Mouse (Mus musculus) kidney, postnatal 0 days (tissue): ENCODE measurements around the gene Eya2. TPM values are rescaled to one million over a fixed set of nuclear protein-coding genes. Genes with fewer than 3 reads are reported as not detected.
"Not testable (repeated sequence)": the region's sequence is repeated elsewhere in the genome, so short reads cannot be mapped to it uniquely, and the experiment has no call there.

ENCODE experiments used
- ATAC-seq: fragments of 200-750 bp; cut with Nextera tagmentation; replicated peaks from 2 replicates; pipeline ENCODE4 v1.8.0; 2017; ENCODE audit warnings: low read depth, moderate number of reproducible peaks, moderate TSS enrichment, moderate library complexity; ENCODE audit not compliant: low FRiP score
- DNase-seq: peaks from one replicate; pipeline ENCODE4 v3.0.0-alpha.2; 2016; ENCODE audit warnings: low spot score
- H3K27ac ChIP-seq: fragments of 300-500 bp; sonication (generic); 2 replicates; pipeline ENCODE4 v1.5.1; 2014; ENCODE audit warnings: mild to moderate bottlenecking
- H3K27me3 ChIP-seq: fragments of 300-500 bp; sonication (generic); 2 replicates; pipeline ENCODE4 v1.6.1; 2014; ENCODE audit warnings: low read length, mixed read lengths; ENCODE audit not compliant: insufficient read depth
- H3K36me3 ChIP-seq: fragments of 300-500 bp; sonication (generic); 2 replicates; pipeline ENCODE4 v1.6.1; 2014; ENCODE audit warnings: low read length, mixed read lengths; ENCODE audit not compliant: insufficient read depth
- H3K4me1 ChIP-seq: fragments of 300-500 bp; sonication (generic); replicated peaks from 2 replicates; pipeline ENCODE4 v1.6.1; 2014; ENCODE audit warnings: antibody characterized with exemption, low read length, mixed read lengths; ENCODE audit not compliant: insufficient read depth
- H3K4me2 ChIP-seq: fragments of 300-500 bp; sonication (generic); 2 replicates; pipeline ENCODE4 v1.6.1; 2014; ENCODE audit warnings: mild to moderate bottlenecking, low read length, moderate library complexity, mixed read lengths
- H3K4me3 ChIP-seq: fragments of 300-500 bp; sonication (generic); replicated peaks from 2 replicates; pipeline ENCODE4 v1.5.1; 2014; ENCODE audit warnings: low read depth, low read length
- H3K9ac ChIP-seq: fragments of 300-500 bp; sonication (generic); 2 replicates; pipeline ENCODE4 v1.6.1; 2014; ENCODE audit warnings: low read depth, low read length
- H3K9me3 ChIP-seq: fragments of 300-500 bp; sonication (generic); replicated peaks from 2 replicates; pipeline ENCODE4 v1.6.1; 2016; ENCODE audit warnings: low read length, inconsistent platforms, mixed read lengths
- CTCF ChIP-seq: IDR thresholded peaks from 2 replicates; pipeline ENCODE4 v1.5.1; 2016; ENCODE audit warnings: antibody characterized with exemption, low read depth, mild to moderate bottlenecking, moderate library complexity
- WGBS: fragments of 180-500 bp; shearing (Covaris S2); extraction: QIAGEN DNeasy Blood & Tissue Kit; methylation state at CpG from one replicate; pipeline ENCODE4 v1.1.7; 2014; 5-methylcytosine and 5-hydroxymethylcytosine counted together
- polyA plus RNA-seq: library from polyadenylated mRNA; unstranded; fragments of >200 nt; fragmentation: Nextera tagmentation; extraction: Ambion mirVana; gene quantifications from 2 replicates; pipeline ENCODE4 v1.2.1, GENCODE M21; 2015

Eya2 gene
- 6.3 and 8.0 TPM in 2 replicates for polyA plus RNA-seq

DNA sequence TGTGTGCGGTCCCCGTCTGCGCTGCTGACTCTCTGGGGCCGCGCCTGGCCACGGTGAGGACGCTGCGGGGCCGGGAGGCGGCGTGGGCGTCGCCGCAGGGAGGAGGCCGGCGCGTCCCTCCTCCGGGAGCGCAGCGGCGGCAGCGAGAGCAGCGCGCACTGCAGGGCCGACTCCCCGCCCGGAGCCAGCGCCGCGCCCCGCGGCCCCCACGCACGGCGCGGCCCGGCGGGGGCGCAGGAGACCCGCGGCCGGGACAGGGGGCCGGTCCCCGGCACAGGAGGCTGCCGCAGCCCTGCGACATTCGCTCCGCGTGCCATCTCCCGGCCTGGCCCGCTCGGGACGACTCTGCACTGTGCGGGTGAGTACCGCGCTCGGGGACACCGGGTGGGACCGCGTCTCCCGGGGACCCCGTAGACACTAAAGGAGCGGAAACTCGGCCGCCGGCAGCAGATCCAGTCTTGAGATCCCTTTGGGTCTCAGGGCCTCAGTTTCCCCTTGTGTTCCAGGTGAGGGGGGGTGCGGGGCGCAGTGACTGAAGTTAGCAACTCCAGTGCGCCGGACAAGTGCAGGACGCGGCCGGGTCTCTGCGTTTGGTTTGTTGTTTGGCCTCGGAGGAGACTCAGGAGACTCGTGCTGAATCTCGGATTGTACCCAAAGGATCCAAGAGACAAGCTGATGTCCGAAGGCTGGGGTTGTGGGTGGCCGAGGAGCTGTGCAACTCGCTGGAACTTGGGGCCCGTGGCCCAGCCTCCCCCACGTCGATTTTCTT is at the start of gene Eya2:
TSS of gene Eya2 (plus strand) at position 126 of the 769 bp plus-strand sequence.
- H3K9ac ChIP-seq: peak within 1 kb of the TSS; percentile 65
- 0 out of 2 replicates have a peak, but pooled peaks cover 19% of the 10 kb centered on the region for H3K4me1 ChIP-seq
- peak within 1 kb of the TSS; percentile 89 for H3K4me2 ChIP-seq
- ATAC-seq (peak; percentile 73), DNase-seq (no peak)
- WGBS: under 1% methylated on average over 71 of the region's 83 CpGs
- peak within 1 kb of the TSS; percentile 54 for H3K4me3 ChIP-seq
- peaks cover 17% of the 10 kb centered on the region for H3K27me3 ChIP-seq
- H3K36me3 ChIP-seq: no peaks in the 10 kb centered on the region
- no peaks in the 10 kb centered on the region for H3K9me3 ChIP-seq
- no peak for TF ChIP-seq CTCF
- H3K27ac ChIP-seq: peak within 1 kb of the TSS; percentile 25; the same call in 1 of the 2 replicates

DNA sequence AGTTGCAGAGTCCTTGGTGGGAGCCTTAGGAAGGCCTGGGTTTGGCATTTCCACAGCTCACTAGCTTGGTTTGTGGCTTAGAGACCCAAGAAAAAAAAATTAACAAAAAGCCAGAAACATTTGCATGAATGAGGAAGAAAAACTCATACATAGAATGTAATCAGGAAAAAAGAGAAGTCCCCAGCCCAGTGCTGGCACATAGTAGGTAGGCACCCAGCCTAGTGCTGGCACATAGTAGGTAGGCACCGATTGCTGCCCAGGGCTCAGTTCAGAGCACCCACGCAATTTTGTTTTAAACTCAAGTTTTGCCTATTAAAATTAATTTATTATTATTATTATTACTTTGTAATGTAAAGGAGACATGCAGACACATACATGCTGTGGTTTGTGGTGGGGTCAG is 49.1 kb upstream of the Eya2 start:
- DNase-seq: no peak
- TF ChIP-seq CTCF: no peak
- no peak for ATAC-seq
- WGBS: 83% methylated on average over 2 of the region's 2 CpGs
- Histone ChIP-seq H3K4me1 (no peaks in the 10 kb centered on the region), H3K27me3 (no peaks in the 10 kb centered on the region), H3K9ac (no peak overlapping the region), H3K4me2 (no peak overlapping the region), H3K36me3 (no peaks in the 10 kb centered on the region), H3K27ac (no peak overlapping the region), H3K9me3 (no peaks in the 10 kb centered on the region), H3K4me3 (no peak overlapping the region)

DNA sequence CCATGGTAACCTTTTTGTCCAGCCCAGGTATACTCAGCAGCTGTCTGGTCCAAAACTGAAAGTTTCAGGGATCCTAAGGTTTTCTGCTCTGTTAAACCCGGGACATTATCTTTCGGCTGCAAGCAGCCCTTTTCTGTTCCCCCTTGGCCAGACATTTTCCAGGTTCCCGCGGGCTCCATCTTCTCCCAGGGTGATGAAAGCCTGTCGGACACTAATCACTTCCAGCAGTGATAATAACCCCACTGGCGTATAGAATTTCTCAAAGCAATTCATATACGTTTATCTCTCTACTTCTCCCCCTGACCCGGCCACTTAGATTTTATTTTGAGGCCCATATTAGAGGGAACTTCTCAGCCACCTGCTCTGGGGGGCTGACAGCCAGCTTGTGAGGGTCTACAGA is 48.5 kb upstream of the Eya2 start:
- WGBS: 33% methylated on average over 8 of the region's 8 CpGs
- H3K36me3 ChIP-seq: no peaks in the 10 kb centered on the region

DNA sequence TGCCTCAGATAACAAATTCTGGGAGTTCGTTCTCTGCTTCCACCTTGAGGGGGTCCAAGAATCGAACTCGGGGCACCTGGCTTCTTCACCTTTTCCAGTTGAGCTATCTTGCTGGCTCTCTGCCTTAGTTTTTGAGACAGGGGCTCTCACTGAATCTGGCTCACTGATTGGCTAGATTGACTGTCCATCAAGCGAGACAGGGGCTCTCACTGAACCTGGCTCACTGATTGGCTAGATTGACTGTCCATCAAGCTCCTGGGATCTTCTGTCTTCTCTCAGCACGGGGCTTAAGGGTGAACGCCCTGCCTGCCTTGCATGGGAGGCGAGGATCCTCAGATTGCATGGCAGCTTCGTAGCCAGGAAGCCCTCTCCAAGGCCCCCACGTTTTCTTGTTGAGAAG is 47.4 kb upstream of the Eya2 start:
- WGBS: 56% methylated on average over 9 of the region's 9 CpGs
- H3K4me3 ChIP-seq: no peak overlapping the region
- H3K9me3 ChIP-seq: no peaks in the 10 kb centered on the region
- H3K4me1 ChIP-seq: no peaks in the 10 kb centered on the region
- no peak for ATAC-seq
- H3K4me2 ChIP-seq: no peak overlapping the region
- TF ChIP-seq CTCF: no peak
- H3K36me3 ChIP-seq: no peaks in the 10 kb centered on the region
- H3K27me3 ChIP-seq: no peaks in the 10 kb centered on the region
- DNase-seq: peak; percentile 65
- H3K9ac ChIP-seq: no peak overlapping the region
- H3K27ac ChIP-seq: no peak overlapping the region

More for the DNA sequence above, 48.5 kb upstream of the Eya2 start:
- no peaks in the 10 kb centered on the region for H3K4me1 ChIP-seq
- no peaks in the 10 kb centered on the region for H3K9me3 ChIP-seq
- ATAC-seq (no peak), DNase-seq (no peak)
- no peak overlapping the region for H3K9ac ChIP-seq
- H3K27me3 ChIP-seq: no peaks in the 10 kb centered on the region
- TF ChIP-seq CTCF: no peak
- H3K4me3 ChIP-seq: no peak overlapping the region
- no peak overlapping the region for H3K27ac ChIP-seq
- no peak overlapping the region for H3K4me2 ChIP-seq

DNA sequence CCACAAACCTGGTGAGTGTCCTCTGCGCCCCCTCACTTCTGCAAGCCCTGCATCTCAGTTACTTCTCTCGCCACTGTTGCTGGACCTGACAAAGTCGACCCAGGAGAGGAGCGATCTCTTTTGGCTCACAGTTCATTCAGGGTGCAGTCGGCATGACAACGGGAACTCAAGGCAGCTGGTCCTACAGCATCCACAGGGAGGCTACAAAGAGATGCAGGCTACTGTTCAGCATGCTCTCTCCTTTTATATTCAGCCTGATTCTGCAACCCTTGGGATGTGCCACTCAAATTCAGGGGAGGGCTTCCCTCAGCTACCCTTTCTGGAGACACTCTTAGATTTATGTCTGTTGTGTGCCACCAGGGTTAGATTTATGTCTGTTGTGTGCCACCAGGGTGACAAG is 46.2 kb upstream of the Eya2 start:
- Histone ChIP-seq H3K4me1 (no peaks in the 10 kb centered on the region), H3K9me3 (no peaks in the 10 kb centered on the region), H3K27ac (no peak overlapping the region), H3K27me3 (no peaks in the 10 kb centered on the region), H3K4me2 (no peak overlapping the region), H3K4me3 (no peak overlapping the region), H3K36me3 (no peaks in the 10 kb centered on the region), H3K9ac (no peak overlapping the region)
- DNase-seq (no peak), ATAC-seq (no peak)
- WGBS: 69% methylated on average over 6 of the region's 6 CpGs
- no peak for TF ChIP-seq CTCF

DNA sequence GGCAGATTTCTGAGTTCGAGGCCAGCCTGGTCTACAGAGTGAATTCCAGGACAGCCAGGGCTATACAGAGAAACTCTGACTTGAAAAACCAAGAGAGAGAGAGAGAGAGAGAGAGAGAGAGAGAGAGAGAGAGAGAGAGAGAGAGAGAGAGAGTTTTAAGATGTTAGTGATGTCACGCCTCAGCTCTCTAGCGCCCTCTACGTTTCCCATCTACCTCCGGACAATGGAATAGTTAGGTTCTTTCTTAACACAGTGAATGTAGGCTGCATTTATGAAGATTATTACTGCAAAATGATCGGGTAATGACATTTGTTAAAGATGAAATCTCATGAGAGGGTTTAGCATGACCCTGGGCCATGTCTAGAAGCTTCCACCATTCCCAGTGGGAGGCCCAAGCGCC is 44.4 kb upstream of the Eya2 start:
- not testable (repeated sequence) for H3K4me1 ChIP-seq, H3K4me3 ChIP-seq, ATAC-seq, DNase-seq, H3K9ac ChIP-seq, H3K9me3 ChIP-seq, H3K27ac ChIP-seq, H3K27me3 ChIP-seq, H3K36me3 ChIP-seq, H3K4me2 ChIP-seq
- 79% methylated on average over 7 of the region's 7 CpGs for WGBS
- TF ChIP-seq CTCF: peak; percentile 39; the same call in 1 of the 2 replicates

DNA sequence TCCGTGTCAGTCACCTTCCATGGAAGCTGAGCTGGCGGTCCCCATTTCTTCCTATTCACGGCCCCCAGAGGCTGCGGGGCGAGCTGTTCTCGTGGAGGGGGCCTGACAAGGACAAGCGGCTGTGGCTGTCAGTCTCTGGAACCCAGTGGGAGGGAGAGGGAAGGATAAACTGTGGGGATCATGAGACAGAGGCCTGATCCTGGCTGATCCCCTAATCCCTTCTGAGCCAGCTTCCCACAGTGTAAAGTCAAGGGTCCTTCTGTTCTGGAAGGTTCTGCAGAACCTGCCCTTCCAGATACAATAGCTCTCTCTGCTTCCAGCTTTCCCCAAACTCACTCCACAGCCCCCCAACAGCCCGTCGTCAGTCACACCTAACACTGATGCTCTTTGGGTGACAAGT is 40.8 kb upstream of the Eya2 start:
- ATAC-seq (no peak), DNase-seq (no peak)
- Histone ChIP-seq H3K9ac (no peak overlapping the region), H3K4me1 (no peaks in the 10 kb centered on the region), H3K4me3 (no peak overlapping the region), H3K27ac (no peak overlapping the region), H3K4me2 (no peak overlapping the region), H3K27me3 (no peaks in the 10 kb centered on the region), H3K36me3 (no peaks in the 10 kb centered on the region), H3K9me3 (no peaks in the 10 kb centered on the region)
- TF ChIP-seq CTCF: no peak
- WGBS: 76% methylated on average over 9 of the region's 9 CpGs
